In genomic region chr1:60610631-60611030, GRCm38 (mm10) we compare ENCODE assay signal across 11 mouse cellular contexts.
"Had no signal": no experiment of that assay in that cellular context is flagged by ENCODE, and none has a peak within 500 bp of the region (broad histone marks: within the 10 kb centered on the region; RNA-seq: fewer than 3 reads in every experiment).

No protein-coding gene starts in this region.

- DNase-seq: lung, embryonic 14.5 days; lung, postnatal 10 days; lung, postnatal 4 days; thymus, postnatal 4 days had no signal

- ATAC-seq: midbrain, embryonic 15.5 days had no signal

- H3K9me3 ChIP-seq: limb, embryonic 13.5 days; midbrain, embryonic 10.5 days; neural tube, embryonic 12.5 days had no signal

- H3K4me2 ChIP-seq: limb, embryonic 13.5 days; liver, embryonic 11.5 days; lung, embryonic 14.5 days; midbrain, embryonic 15.5 days; neural tube, embryonic 12.5 days had no signal

- H3K4me1 ChIP-seq: limb, embryonic 13.5 days; midbrain, embryonic 10.5 days; midbrain, embryonic 15.5 days; neural tube, embryonic 12.5 days had no signal

- H3K4me3 ChIP-seq: left cerebral cortex, adult 2 months; limb, embryonic 13.5 days; midbrain, embryonic 10.5 days; midbrain, embryonic 15.5 days; neural tube, embryonic 12.5 days had no signal

- H3K27ac ChIP-seq: left cerebral cortex, adult 2 months; limb, embryonic 13.5 days; midbrain, embryonic 10.5 days; midbrain, embryonic 15.5 days; neural tube, embryonic 12.5 days; stomach, postnatal 0 days had no signal

- H3K36me3 ChIP-seq: limb, embryonic 13.5 days; midbrain, embryonic 10.5 days; midbrain, embryonic 15.5 days; neural tube, embryonic 12.5 days had no signal

- H3K9ac ChIP-seq: limb, embryonic 13.5 days; lung, embryonic 14.5 days; midbrain, embryonic 15.5 days; neural tube, embryonic 12.5 days had no signal

- H3K27me3 ChIP-seq: limb, embryonic 13.5 days; midbrain, embryonic 15.5 days; neural tube, embryonic 12.5 days had no signal
